Mouse (Mus musculus) bone marrow, adult 2 months (tissue): ENCODE measurements around the gene Ifngr1.

Source experiments
- CTCF ChIP-seq: fragments of 200-500 bp; IDR thresholded peaks from 2 replicates; pipeline ENCODE4 v1.5.1; 2011; ENCODE audit warnings: low read length, control low read depth; ENCODE audit not compliant: control insufficient read depth, insufficient read depth
- POLR2A ChIP-seq: fragments of 200-500 bp; IDR thresholded peaks from 2 replicates; pipeline ENCODE4 v1.6.1; 2011; ENCODE audit warnings: low read depth, mild to moderate bottlenecking, control low read depth, low read length, borderline replicate concordance; ENCODE audit not compliant: control insufficient read depth

DNA sequence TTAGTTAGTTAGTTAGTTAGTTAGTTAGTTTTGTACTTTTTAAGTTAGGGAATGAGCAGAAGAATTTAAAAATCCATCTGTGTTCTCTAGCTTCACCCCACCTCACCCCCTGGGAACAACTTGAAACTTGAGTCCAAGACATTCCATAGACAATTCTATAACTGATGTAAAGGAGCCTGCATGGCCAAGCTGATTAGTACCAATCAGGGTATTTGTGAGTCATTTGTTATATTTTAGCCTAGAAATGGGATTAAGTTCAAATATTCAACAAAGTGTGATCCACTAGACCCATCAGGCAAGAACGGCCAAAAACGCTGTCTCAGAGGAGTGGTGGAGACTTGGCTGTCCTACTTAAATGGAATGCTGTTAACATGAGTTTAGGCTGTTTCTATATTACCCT is 35.6 kb downstream of the Ifngr1 start:
- TF ChIP-seq CTCF (no peak), POLR2A (no peak)
